Mouse (Mus musculus) right cerebral cortex, postnatal 4 days (tissue): ENCODE measurements at regions not wholly inside any gene's neighbourhood (a gene's known extent, or its start where the extent isn't known, plus 50 kb on each side); places are given as distances from the start of the nearest gene placed in this dataset.

ENCODE experiments used
- DNase-seq: peaks from one replicate; pipeline ENCODE4 v3.0.0-alpha.2; 2022

- peak; percentile 16 for DNase-seq
Observed at GRCm38 (mm10) chr1:167163486-167163885, 121.6 kb downstream of the Uck2 start.

- no peak for DNase-seq
Observed at GRCm38 (mm10) chr1:167162495-167162894, 122.6 kb downstream of the Uck2 start.

- DNase-seq = no peak
Observed at GRCm38 (mm10) chr1:167159536-167159935, 125.6 kb downstream of the Uck2 start.

- DNase-seq = no peak
Observed at GRCm38 (mm10) chr1:167152442-167152841, 132.7 kb downstream of the Uck2 start.

- no peak for DNase-seq
Observed at GRCm38 (mm10) chr1:167144335-167144734, 140.8 kb downstream of the Uck2 start.

- DNase-seq = no peak
Observed at GRCm38 (mm10) chr1:167143797-167144196, 141.3 kb downstream of the Uck2 start.
